Mouse (Mus musculus): Measurements from ENCODE around the gene Scn10a.

GRCm38 (mm10) chr9:119632801-119633200 is 86.3 kb downstream of the Scn10a start:
- TF ChIP-seq CTCF (IDR thresholded peaks at IDR 0.05; ENCODE audit: low read depth) (no peak), EP300 (IDR thresholded peaks at IDR 0.05; ENCODE audit: low read depth) (no peak)

All from liver, embryonic 14.5 days (tissue).